Mouse (Mus musculus) hindbrain, postnatal 0 days (tissue): ENCODE results near the gene Lipc. TPM values are rescaled to one million over a fixed set of nuclear protein-coding genes. Genes with fewer than 3 reads are reported as not detected.

Experiments
- ATAC-seq: fragments of 200-750 bp; cut with Nextera tagmentation; 2 replicates; pipeline ENCODE4 v1.8.0; 2017; ENCODE audit warnings: mild to moderate bottlenecking, moderate TSS enrichment, moderate library complexity
- DNase-seq: peaks from one replicate; pipeline ENCODE4 v3.0.0-alpha.2; 2015; ENCODE audit warnings: low spot score
- H3K27ac ChIP-seq: fragments of 300-500 bp; sonication (generic); 2 replicates; pipeline ENCODE4 v1.5.1; 2014; ENCODE audit warnings: mild to moderate bottlenecking
- H3K27me3 ChIP-seq: fragments of 300-500 bp; sonication (generic); 2 replicates; pipeline ENCODE4 v1.6.1; 2014; ENCODE audit warnings: low read length, mixed read lengths; ENCODE audit not compliant: insufficient read depth
- H3K36me3 ChIP-seq: fragments of 300-500 bp; sonication (generic); 2 replicates; pipeline ENCODE4 v1.6.1; 2014; ENCODE audit warnings: low read length, mixed read lengths; ENCODE audit not compliant: insufficient read depth
- H3K4me1 ChIP-seq: fragments of 300-500 bp; sonication (generic); 2 replicates; pipeline ENCODE4 v1.6.1; 2014; ENCODE audit warnings: antibody characterized with exemption, low read length, mixed read lengths; ENCODE audit not compliant: insufficient read depth
- H3K4me2 ChIP-seq: fragments of 300-500 bp; sonication (generic); 2 replicates; pipeline ENCODE4 v1.6.1; 2014; ENCODE audit warnings: low read depth, mild to moderate bottlenecking, low read length, moderate library complexity, mixed read lengths
- H3K4me3 ChIP-seq: fragments of 300-500 bp; sonication (generic); 2 replicates; pipeline ENCODE4 v1.5.1; 2014; ENCODE audit warnings: low read length
- H3K9ac ChIP-seq: fragments of 300-500 bp; sonication (generic); replicated peaks from 2 replicates; pipeline ENCODE4 v1.6.1; 2014; ENCODE audit warnings: mild to moderate bottlenecking, low read length, moderate library complexity, mixed read lengths
- H3K9me3 ChIP-seq: fragments of 300-500 bp; sonication (generic); 2 replicates; pipeline ENCODE4 v1.6.1; 2016; ENCODE audit warnings: low read length, mixed read lengths
- CTCF ChIP-seq: IDR thresholded peaks from 2 replicates; pipeline ENCODE4 v1.5.1; 2016; ENCODE audit warnings: antibody characterized with exemption, control low read depth, low read depth
- WGBS: fragments of 180-500 bp; shearing (Covaris S2); extraction: QIAGEN DNeasy Blood & Tissue Kit; methylation state at CpG from one replicate; pipeline ENCODE4 v1.1.7; 2014; 5-methylcytosine and 5-hydroxymethylcytosine counted together
- polyA plus RNA-seq: library from polyadenylated mRNA; unstranded; fragments of >200 nt; fragmentation: Nextera tagmentation; extraction: Ambion mirVana; gene quantifications from 2 replicates; pipeline ENCODE4 v1.2.1, GENCODE M21; 2015
- total RNA-seq: library from RNA; depleted of rRNA; stranded (reverse); fragments of >200 nt; gene quantifications from 2 replicates; pipeline ENCODE4 v1.2.3, GENCODE M21; 2014

Gene Lipc
- total and polyA plus RNA-seq, 2 experiments from 2014 or later: 0.19 TPM; not detected in 1

- H3K27ac ChIP-seq: peak overlapping the region; percentile 62
- 46% methylated on average over 15 of the region's 15 CpGs for WGBS
- peak; percentile 66 for ATAC-seq
Observed at GRCm38 (mm10) chr9:70929840-70930640, 22.0 kb downstream of the Lipc start.

GRCm38 (mm10) chr9:70928472-70928871 lies 23.6 kb downstream of the Lipc start:
- Histone ChIP-seq H3K36me3 (no peaks in the 10 kb centered on the region), H3K9me3 (no peaks in the 10 kb centered on the region), H3K4me1 (0 out of 2 replicates have a peak, but pooled peaks cover 4% of the 10 kb centered on the region), H3K27me3 (no peaks in the 10 kb centered on the region), H3K27ac (no peak overlapping the region), H3K9ac (no peak overlapping the region), H3K4me2 (no peak overlapping the region), H3K4me3 (no peak overlapping the region)
- TF ChIP-seq CTCF: no peak
- DNase-seq: no peak
- ATAC-seq: no peak
- WGBS: 84% methylated on average over 1 of the region's 1 CpGs

More at GRCm38 (mm10) chr9:70929840-70930640, 22.0 kb downstream of the Lipc start:
- Histone ChIP-seq H3K36me3 (no peaks in the 10 kb centered on the region), H3K9ac (no peak overlapping the region), H3K4me1 (0 out of 2 replicates have a peak, but pooled peaks cover 4% of the 10 kb centered on the region), H3K9me3 (no peaks in the 10 kb centered on the region), H3K4me2 (no peak overlapping the region), H3K4me3 (no peak overlapping the region), H3K27me3 (no peaks in the 10 kb centered on the region)
- peak; percentile 76 for DNase-seq
- peak; percentile 79 for TF ChIP-seq CTCF

GRCm38 (mm10) chr9:70927701-70928100 lies 24.3 kb downstream of the Lipc start:
- no peak for TF ChIP-seq CTCF
- Histone ChIP-seq H3K4me3 (no peak overlapping the region), H3K4me1 (0 out of 2 replicates have a peak, but pooled peaks cover 4% of the 10 kb centered on the region)

GRCm38 (mm10) chr9:70926820-70927588 lies 25.0 kb downstream of the Lipc start:
- H3K27me3 ChIP-seq: no peaks in the 10 kb centered on the region
- ATAC-seq (no peak), DNase-seq (no peak)
- no peak overlapping the region for H3K9ac ChIP-seq
- TF ChIP-seq CTCF: no peak
- 81% methylated on average over 6 of the region's 6 CpGs for WGBS
- H3K36me3 ChIP-seq: no peaks in the 10 kb centered on the region
- H3K4me3 ChIP-seq: no peak overlapping the region
- H3K4me2 ChIP-seq: no peak overlapping the region
- H3K4me1 ChIP-seq: peaks cover 9% of the 10 kb centered on the region; the same call in 1 of the 2 replicates
- no peaks in the 10 kb centered on the region for H3K9me3 ChIP-seq
- H3K27ac ChIP-seq: no peak overlapping the region

More at GRCm38 (mm10) chr9:70927701-70928100, 24.3 kb downstream of the Lipc start:
- H3K27ac ChIP-seq: no peak overlapping the region
- DNase-seq: no peak
- no peaks in the 10 kb centered on the region for H3K9me3 ChIP-seq
- no peaks in the 10 kb centered on the region for H3K27me3 ChIP-seq
- no peak overlapping the region for H3K4me2 ChIP-seq
- H3K9ac ChIP-seq: no peak overlapping the region
- no peak for ATAC-seq
- no peaks in the 10 kb centered on the region for H3K36me3 ChIP-seq

- Histone ChIP-seq H3K27me3 (no peaks in the 10 kb centered on the region), H3K4me2 (no peak overlapping the region), H3K9ac (no peak overlapping the region), H3K27ac (no peak overlapping the region), H3K4me1 (peaks cover 8% of the 10 kb centered on the region; the same call in 1 of the 2 replicates), H3K4me3 (no peak overlapping the region), H3K9me3 (no peaks in the 10 kb centered on the region), H3K36me3 (no peaks in the 10 kb centered on the region)
- DNase-seq (no peak), ATAC-seq (no peak)
- no peak for TF ChIP-seq CTCF
- WGBS: 91% methylated on average over 6 of the region's 6 CpGs
Observed at GRCm38 (mm10) chr9:70925225-70925624, 26.8 kb downstream of the Lipc start.

GRCm38 (mm10) chr9:70924763-70925162 lies 27.3 kb downstream of the Lipc start:
- TF ChIP-seq CTCF: peak; percentile 39
- Histone ChIP-seq H3K4me1 (peaks cover 8% of the 10 kb centered on the region; the same call in 1 of the 2 replicates), H3K4me3 (no peak overlapping the region), H3K27ac (no peak overlapping the region), H3K9me3 (no peaks in the 10 kb centered on the region), H3K4me2 (no peak overlapping the region), H3K9ac (no peak overlapping the region), H3K27me3 (no peaks in the 10 kb centered on the region), H3K36me3 (no peaks in the 10 kb centered on the region)
- DNase-seq: no peak
- whole genome bisulfite sequencing: 91% methylated on average over 3 of the region's 3 CpGs
- ATAC-seq: no peak
